Mouse (Mus musculus) left cerebral cortex, adult 18-20 months (tissue): ENCODE data around the gene Ubtd2. TPM values are rescaled to one million over a fixed set of nuclear protein-coding genes. Genes with fewer than 3 reads are reported as not detected.

ENCODE experiments used
- DNase-seq, 2 experiments: peaks; one replicate each; pipeline ENCODE4 v3.0.0; 2021 to 2022; ENCODE audit warnings: low spot score in 2 of 2, mixed read lengths in 1 of 2
- total RNA-seq, 2 experiments: library from RNA; stranded (reverse); gene quantifications; 2 replicates each; pipeline ENCODE4 v1.2.3; 2021

Ubtd2 gene
- total RNA-seq, 2 experiments from 2014 or later = 44.0 to 50.1 TPM

GRCm38 (mm10) chr11:32544041-32544440 is 88.9 kb downstream of the Ubtd2 start:
- no peak for DNase-seq

- no peak for DNase-seq
These were observed 89.3 kb downstream of the Ubtd2 start for GRCm38 (mm10) chr11:32544497-32544896.

- peak in 1 of 2 experiments; percentile 38 for DNase-seq
These were observed 90.4 kb downstream of the Ubtd2 start for GRCm38 (mm10) chr11:32545605-32546004.

- no peak for DNase-seq
These were observed 91.3 kb downstream of the Ubtd2 start for GRCm38 (mm10) chr11:32546483-32546882.

GRCm38 (mm10) chr11:32547391-32547947 is 92.3 kb downstream of the Ubtd2 start:
- no peak for DNase-seq

- DNase-seq = no peak
These were observed 93.1 kb downstream of the Ubtd2 start for GRCm38 (mm10) chr11:32548240-32548639.

- no peak for DNase-seq
These were observed 94.1 kb downstream of the Ubtd2 start for GRCm38 (mm10) chr11:32549236-32549635.

GRCm38 (mm10) chr11:32550102-32550501 is 94.9 kb downstream of the Ubtd2 start:
- no peak for DNase-seq

GRCm38 (mm10) chr11:32551056-32551455 is 95.9 kb downstream of the Ubtd2 start:
- DNase-seq = no peak

- DNase-seq = no peak
These were observed 96.6 kb downstream of the Ubtd2 start for GRCm38 (mm10) chr11:32551579-32552297.

GRCm38 (mm10) chr11:32552401-32553090 is 97.4 kb downstream of the Ubtd2 start:
- no peak for DNase-seq

- DNase-seq = no peak
These were observed 98.4 kb downstream of the Ubtd2 start for GRCm38 (mm10) chr11:32553311-32554140.

- no peak for DNase-seq
These were observed 99.2 kb downstream of the Ubtd2 start for GRCm38 (mm10) chr11:32554141-32555091.

- no peak for DNase-seq
These were observed 100.0 kb downstream of the Ubtd2 start for GRCm38 (mm10) chr11:32555103-32555689.

- no peak for DNase-seq
These were observed 101.3 kb downstream of the Ubtd2 start for GRCm38 (mm10) chr11:32556333-32556990.

- no peak for DNase-seq
These were observed 102.9 kb downstream of the Ubtd2 start for GRCm38 (mm10) chr11:32558026-32558425.

- no peak for DNase-seq
These were observed 103.5 kb downstream of the Ubtd2 start for GRCm38 (mm10) chr11:32558677-32559076.

- no peak for DNase-seq
These were observed 105.0 kb downstream of the Ubtd2 start for GRCm38 (mm10) chr11:32560015-32560770.
